Mouse (Mus musculus): ENCODE data around the gene 1110008P14Rik. TPM values are rescaled to one million over a fixed set of nuclear protein-coding genes. Genes with fewer than 3 reads are reported as not detected.

Gene 1110008P14Rik
- polyA plus RNA-seq, 1 experiment, result 102 TPM

DNA sequence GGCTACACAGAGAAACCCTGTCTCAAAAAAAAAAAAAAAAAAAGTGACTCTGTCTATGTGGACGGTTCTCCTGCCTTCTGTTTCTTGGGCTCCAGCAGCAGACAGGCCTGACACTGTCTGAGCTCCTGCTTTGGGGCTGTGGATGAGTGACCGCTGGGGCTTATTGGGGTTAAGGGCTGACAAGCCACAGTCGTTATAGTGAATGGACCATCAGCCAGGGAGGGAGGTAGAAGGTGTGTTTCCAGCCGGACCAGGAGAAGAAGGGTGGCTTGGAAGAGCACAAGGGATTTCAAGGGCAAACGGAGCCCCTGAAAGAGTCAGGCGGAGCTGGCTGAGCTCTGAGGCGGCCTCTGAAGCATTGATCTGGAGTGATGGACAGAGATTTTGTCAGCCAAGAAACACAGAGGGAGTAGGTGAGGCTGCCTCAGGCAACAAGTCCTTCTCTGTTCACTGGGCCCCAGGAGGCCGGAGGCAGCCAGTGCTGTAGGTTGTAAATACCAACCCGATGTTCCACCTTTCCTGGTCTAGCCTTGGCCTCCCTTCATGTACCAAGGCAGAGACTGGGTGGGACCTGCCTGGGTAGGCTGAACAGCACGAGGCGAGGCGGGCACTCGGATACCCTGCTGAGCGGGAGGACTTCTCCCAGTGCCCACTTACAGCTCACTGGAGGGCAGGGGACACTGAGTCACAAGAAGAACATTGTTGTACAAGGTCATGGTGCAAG lies 37.0 kb downstream of the 1110008P14Rik start:
- no peak for TF ChIP-seq CTCF (IDR thresholded peaks at IDR 0.05; ENCODE audit: control insufficient read depth, insufficient read depth, insufficient replicate concordance, low read depth, low read length)
- H3K4me1 ChIP-seq (ENCODE audit: control insufficient read depth, insufficient read depth, low read length), result peaks cover 7% of the 10 kb centered on the region
- no peak overlapping the region for H3K27ac ChIP-seq (ENCODE audit: control insufficient read depth, insufficient read depth, low read depth, low read length)
- H3K4me3 ChIP-seq (ENCODE audit: control insufficient read depth, low read depth, low read length), result no peak overlapping the region
- no peaks in the 10 kb centered on the region for H3K36me3 ChIP-seq (ENCODE audit: control insufficient read depth, insufficient read depth, low read length)
- H3K27me3 ChIP-seq (ENCODE audit: control insufficient read depth, insufficient read depth, low read length), result no peaks in the 10 kb centered on the region

DNA sequence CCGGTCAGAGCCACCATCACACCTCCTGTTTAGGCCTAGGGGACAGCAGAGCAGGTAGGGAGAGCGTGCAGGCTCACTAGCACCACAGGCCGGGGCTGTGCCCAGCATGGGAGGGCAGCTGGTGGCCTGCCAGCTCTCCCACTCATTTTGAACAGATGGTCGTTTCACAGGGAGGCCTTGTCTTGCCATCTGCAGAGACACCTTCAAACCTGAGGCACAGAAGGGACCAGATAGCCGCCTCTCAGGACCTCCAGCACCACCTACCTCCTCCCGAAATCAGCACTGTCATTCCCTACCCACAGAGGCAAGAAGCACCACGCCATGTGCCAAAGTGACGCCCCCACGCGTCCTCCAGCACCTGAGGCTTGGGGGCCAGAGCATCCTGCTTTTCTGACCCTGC lies 37.7 kb downstream of the 1110008P14Rik start:
- no peaks in the 10 kb centered on the region for H3K36me3 ChIP-seq (ENCODE audit: control insufficient read depth, insufficient read depth, low read length)
- H3K27ac ChIP-seq (ENCODE audit: control insufficient read depth, insufficient read depth, low read depth, low read length), result no peak overlapping the region
- H3K4me3 ChIP-seq (ENCODE audit: control insufficient read depth, low read depth, low read length), result no peak overlapping the region
- TF ChIP-seq POLR2A (IDR thresholded peaks at IDR 0.05; ENCODE audit: control insufficient read depth, low read depth, low read length) (no peak), CTCF (IDR thresholded peaks at IDR 0.05; ENCODE audit: control insufficient read depth, insufficient read depth, insufficient replicate concordance, low read depth, low read length) (no peak)
- H3K27me3 ChIP-seq (ENCODE audit: control insufficient read depth, insufficient read depth, low read length), result no peaks in the 10 kb centered on the region
- peaks cover 7% of the 10 kb centered on the region for H3K4me1 ChIP-seq (ENCODE audit: control insufficient read depth, insufficient read depth, low read length)

DNA sequence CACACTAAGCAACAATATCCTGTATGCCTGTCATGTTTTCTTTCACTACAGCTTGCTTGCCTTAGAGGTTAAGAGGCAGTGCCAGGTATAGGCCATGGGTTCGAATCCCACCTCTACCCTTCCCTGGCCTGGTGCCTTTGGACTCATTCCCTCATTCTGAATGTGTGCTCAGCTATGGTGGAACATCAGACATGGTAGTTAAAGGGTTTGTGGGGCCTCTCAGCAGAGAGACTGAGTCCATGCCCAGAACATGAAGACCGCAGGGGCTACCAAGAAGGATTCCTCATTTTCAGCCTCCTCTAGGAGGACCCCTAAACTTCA lies 38.4 kb downstream of the 1110008P14Rik start:
- Histone ChIP-seq H3K27me3 (ENCODE audit: control insufficient read depth, insufficient read depth, low read length) (no peaks in the 10 kb centered on the region), H3K4me1 (ENCODE audit: control insufficient read depth, insufficient read depth, low read length) (peaks cover 7% of the 10 kb centered on the region), H3K4me3 (ENCODE audit: control insufficient read depth, low read depth, low read length) (no peak overlapping the region), H3K27ac (ENCODE audit: control insufficient read depth, insufficient read depth, low read depth, low read length) (no peak overlapping the region), H3K36me3 (ENCODE audit: control insufficient read depth, insufficient read depth, low read length) (no peaks in the 10 kb centered on the region)
- TF ChIP-seq POLR2A (IDR thresholded peaks at IDR 0.05; ENCODE audit: control insufficient read depth, low read depth, low read length) (no peak), CTCF (IDR thresholded peaks at IDR 0.05; ENCODE audit: control insufficient read depth, insufficient read depth, insufficient replicate concordance, low read depth, low read length) (no peak)

DNA sequence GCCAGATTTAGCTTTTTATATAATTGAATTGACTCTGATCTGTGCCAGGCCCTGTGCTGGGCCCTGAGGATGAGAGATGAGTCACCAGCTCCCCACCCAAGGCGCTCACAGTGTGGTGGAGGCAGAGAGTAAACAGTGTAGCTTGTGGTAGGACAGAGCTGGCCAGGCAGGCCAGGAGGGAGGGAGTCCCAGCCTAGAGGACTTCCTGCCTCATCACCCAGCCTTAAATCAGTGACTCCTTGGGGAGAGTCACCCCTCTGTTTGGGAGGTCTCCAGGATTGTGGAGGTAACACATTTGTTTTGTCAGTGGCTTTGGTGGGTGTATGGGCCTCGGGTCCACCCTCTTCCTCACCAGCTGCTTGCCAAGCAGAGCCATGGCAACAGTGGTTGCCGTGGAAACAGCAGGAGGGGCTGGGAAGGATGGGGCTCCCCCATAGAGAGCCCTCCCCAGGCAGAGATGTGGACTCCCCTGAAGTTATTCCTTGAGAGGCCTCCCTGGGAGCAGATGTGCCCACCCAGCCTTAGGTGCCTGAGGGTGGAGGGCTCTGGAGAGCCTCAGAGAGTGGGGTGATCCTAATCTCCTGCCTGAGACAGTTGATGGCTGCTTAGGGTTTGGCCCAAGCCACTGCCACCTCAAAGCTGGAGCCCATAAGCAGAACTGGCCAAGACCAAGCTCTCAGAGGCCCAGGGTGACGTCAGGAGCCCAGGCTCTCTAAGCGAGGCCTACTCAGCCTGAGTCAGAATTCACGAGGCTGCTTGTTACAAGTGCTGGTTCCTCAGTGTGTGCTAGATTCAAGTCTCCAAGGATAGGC lies 39.0 kb downstream of the 1110008P14Rik start:
- H3K27me3 ChIP-seq (ENCODE audit: control insufficient read depth, insufficient read depth, low read length), result no peaks in the 10 kb centered on the region
- no peak overlapping the region for H3K27ac ChIP-seq (ENCODE audit: control insufficient read depth, insufficient read depth, low read depth, low read length)
- peaks cover 7% of the 10 kb centered on the region for H3K4me1 ChIP-seq (ENCODE audit: control insufficient read depth, insufficient read depth, low read length)
- TF ChIP-seq POLR2A (IDR thresholded peaks at IDR 0.05; ENCODE audit: control insufficient read depth, low read depth, low read length) (no peak), CTCF (IDR thresholded peaks at IDR 0.05; ENCODE audit: control insufficient read depth, insufficient read depth, insufficient replicate concordance, low read depth, low read length) (no peak)
- H3K4me3 ChIP-seq (ENCODE audit: control insufficient read depth, low read depth, low read length), result no peak overlapping the region
- H3K36me3 ChIP-seq (ENCODE audit: control insufficient read depth, insufficient read depth, low read length), result no peaks in the 10 kb centered on the region

DNA sequence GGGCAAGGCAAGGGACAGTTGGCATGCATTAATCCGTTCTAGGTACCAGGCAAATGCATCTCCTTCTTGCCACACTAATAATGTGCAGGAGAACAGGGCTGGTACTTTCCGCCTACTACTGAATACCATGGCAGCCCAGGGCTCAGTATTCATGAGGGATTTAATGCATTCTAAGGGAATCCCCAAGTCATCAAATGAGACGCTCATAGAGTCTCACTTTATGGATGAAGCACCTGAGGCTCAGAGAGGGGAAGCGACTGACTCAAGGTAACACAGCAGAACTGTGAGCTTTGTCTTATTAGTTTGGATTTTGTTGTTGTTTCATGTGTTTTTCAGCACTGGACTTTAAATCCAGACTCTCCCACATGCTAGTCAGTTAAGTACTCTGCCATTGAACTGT lies 39.7 kb downstream of the 1110008P14Rik start:
- no peak for TF ChIP-seq CTCF (IDR thresholded peaks at IDR 0.05; ENCODE audit: control insufficient read depth, insufficient read depth, insufficient replicate concordance, low read depth, low read length)
- no peak for TF ChIP-seq POLR2A (IDR thresholded peaks at IDR 0.05; ENCODE audit: control insufficient read depth, low read depth, low read length)
- H3K4me1 ChIP-seq (ENCODE audit: control insufficient read depth, insufficient read depth, low read length), result peaks cover 7% of the 10 kb centered on the region
- no peak overlapping the region for H3K27ac ChIP-seq (ENCODE audit: control insufficient read depth, insufficient read depth, low read depth, low read length)
- H3K4me3 ChIP-seq (ENCODE audit: control insufficient read depth, low read depth, low read length), result no peak overlapping the region
- H3K27me3 ChIP-seq (ENCODE audit: control insufficient read depth, insufficient read depth, low read length), result no peaks in the 10 kb centered on the region
- H3K36me3 ChIP-seq (ENCODE audit: control insufficient read depth, insufficient read depth, low read length), result no peaks in the 10 kb centered on the region

DNA sequence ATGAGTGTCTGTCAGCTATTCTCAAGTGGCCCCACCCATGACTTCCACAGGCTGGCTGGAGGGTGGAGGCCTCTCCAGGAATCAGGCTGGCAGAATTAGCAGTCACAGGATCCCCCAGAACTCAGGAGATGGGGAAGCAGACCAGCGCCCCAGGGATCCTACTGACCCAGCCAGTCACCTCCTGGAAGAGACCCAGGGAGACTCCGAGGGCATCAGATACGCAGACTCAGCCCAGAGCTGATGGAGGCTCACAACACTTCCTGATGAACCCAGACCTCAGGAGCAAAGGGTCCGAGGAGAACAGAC lies 40.2 kb downstream of the 1110008P14Rik start:
- Histone ChIP-seq H3K4me3 (ENCODE audit: control insufficient read depth, low read depth, low read length) (no peak overlapping the region), H3K36me3 (ENCODE audit: control insufficient read depth, insufficient read depth, low read length) (no peaks in the 10 kb centered on the region), H3K27ac (ENCODE audit: control insufficient read depth, insufficient read depth, low read depth, low read length) (no peak overlapping the region), H3K4me1 (ENCODE audit: control insufficient read depth, insufficient read depth, low read length) (peaks cover 7% of the 10 kb centered on the region), H3K27me3 (ENCODE audit: control insufficient read depth, insufficient read depth, low read length) (no peaks in the 10 kb centered on the region)
- TF ChIP-seq CTCF (IDR thresholded peaks at IDR 0.05; ENCODE audit: control insufficient read depth, insufficient read depth, insufficient replicate concordance, low read depth, low read length), result no peak
- TF ChIP-seq POLR2A (IDR thresholded peaks at IDR 0.05; ENCODE audit: control insufficient read depth, low read depth, low read length), result no peak

DNA sequence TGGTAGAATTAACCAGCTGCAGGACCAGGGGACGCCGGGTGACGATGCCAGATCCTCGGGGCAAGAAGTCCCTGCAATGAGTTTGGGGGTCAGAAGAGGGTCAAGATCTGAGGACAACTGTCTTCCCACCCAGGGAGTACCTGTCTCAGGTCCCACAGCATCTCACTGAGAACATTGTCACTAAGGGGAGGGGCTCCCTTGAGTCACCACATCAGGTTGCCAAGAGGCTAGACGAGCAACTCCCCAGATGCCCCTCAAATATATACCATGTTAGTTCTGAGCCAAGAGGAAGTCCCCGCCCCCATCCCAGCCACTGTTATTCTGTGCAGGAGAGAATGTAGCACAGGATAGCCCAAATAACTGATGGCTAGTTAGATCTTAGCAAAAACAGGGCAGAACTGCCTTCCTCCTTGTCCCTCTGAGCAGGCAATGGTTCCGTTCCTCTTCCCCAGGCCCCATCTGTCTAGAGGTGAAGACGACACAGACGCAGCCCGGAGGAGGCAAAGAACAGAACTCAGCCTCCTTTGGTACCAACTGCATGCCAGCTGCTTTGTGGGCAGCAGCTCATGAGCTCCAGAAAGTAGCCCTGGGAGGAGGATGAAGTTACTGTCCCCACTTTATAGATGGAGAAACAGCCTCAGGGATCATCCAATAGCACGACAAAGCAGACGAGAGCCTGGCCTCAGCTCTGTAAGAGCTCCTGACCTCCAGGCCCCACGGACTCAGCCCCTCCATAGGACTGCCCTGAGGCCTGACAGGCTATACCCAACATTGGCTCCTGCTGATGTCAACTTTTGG lies 40.7 kb downstream of the 1110008P14Rik start:
- no peak overlapping the region for H3K4me3 ChIP-seq (ENCODE audit: control insufficient read depth, low read depth, low read length)
- no peaks in the 10 kb centered on the region for H3K27me3 ChIP-seq (ENCODE audit: control insufficient read depth, insufficient read depth, low read length)
- TF ChIP-seq POLR2A (IDR thresholded peaks at IDR 0.05; ENCODE audit: control insufficient read depth, low read depth, low read length) (no peak), CTCF (IDR thresholded peaks at IDR 0.05; ENCODE audit: control insufficient read depth, insufficient read depth, insufficient replicate concordance, low read depth, low read length) (no peak)
- peaks cover 7% of the 10 kb centered on the region for H3K4me1 ChIP-seq (ENCODE audit: control insufficient read depth, insufficient read depth, low read length)
- H3K27ac ChIP-seq (ENCODE audit: control insufficient read depth, insufficient read depth, low read depth, low read length), result no peak overlapping the region
- H3K36me3 ChIP-seq (ENCODE audit: control insufficient read depth, insufficient read depth, low read length), result no peaks in the 10 kb centered on the region
